Mouse (Mus musculus) kidney, postnatal 36 days (tissue): ENCODE measurements at regions not wholly inside any gene's neighbourhood (a gene's known extent, or its start where the extent isn't known, plus 50 kb on each side); places are given as distances from the start of the nearest gene placed in this dataset.

Source experiments
- DNase-seq, 2 experiments: peaks; one replicate each; pipeline ENCODE4 v3.0.0; 2021 to 2022; ENCODE audit warnings: mixed read lengths in 2 of 2

DNA sequence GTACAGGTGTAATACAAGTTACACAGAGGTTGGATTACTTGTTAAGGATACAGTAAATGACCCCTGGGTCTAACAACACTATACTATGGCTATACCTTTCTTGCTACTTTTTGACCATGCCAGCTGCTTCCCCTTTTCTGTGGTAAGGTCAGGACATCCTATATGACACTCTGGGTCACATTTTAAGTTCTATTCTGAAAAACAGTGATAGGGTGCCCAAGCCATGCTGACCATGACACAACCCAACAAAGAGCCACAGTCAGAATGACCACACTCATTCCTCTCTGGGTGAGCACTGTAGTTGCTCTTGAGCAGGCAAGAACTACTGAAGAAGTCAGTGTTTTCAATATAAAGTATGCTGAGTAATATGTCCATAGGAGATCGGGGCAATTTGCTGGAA lies 64.3 kb upstream of the Tnfsf11 start:
- DNase-seq = no peak

DNA sequence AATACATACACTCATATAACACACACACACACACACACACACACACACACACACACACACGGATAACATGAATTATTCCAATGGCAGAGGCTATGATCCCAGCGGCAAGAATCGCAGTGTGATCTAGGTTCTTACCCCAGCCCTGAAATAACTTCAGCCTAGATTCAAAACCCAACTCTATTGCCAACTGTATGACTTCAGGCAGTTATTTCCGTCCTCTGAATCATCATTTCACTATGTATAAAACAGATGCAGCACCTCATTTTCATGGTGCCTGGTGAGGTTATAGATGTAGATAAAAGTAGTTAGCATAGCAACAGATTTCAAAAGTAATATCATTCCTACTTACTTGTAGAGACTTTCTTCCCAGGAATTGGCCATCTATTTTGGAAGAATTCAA lies 61.0 kb upstream of the Tnfsf11 start:
- no peak for DNase-seq

DNA sequence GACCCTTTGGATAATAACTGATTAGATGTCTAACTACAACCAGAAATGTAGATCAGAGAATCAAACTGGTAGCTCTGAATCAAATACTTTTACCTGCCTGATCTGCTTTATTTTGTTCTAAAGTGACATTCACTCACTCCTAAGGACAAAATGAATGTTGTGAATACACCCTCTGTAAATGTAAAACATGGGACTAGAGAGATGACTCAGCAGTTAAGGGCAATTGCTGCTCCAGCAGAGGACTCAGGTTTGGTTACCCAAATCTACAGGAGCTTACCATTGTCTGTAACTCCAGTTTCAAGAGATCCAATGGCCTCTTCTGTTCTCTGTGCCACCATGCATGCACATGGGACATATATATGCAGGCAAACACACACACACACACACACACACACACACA lies 57.0 kb upstream of the Tnfsf11 start:
- no peak for DNase-seq

DNA sequence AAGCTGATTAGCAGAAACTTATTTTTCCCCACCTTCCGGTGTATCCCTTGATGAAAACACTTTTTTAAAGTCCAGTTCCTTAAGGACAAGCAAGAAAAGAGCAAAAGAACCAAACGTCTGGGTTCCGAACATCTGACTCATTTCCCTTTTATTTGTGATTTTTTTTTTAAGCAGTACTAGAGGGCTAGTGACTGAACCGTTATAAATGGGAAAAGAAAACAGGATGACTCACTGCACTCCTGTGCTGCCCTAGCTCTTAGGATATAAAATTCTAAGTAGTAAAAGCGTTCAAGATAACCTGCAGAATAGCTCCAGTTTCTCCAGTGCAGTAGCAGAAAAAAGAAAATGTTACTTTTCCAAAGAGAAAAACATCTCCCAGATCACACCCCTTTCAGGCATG lies 55.3 kb upstream of the Tnfsf11 start:
- DNase-seq = no peak
